In the genomic region with DNA sequence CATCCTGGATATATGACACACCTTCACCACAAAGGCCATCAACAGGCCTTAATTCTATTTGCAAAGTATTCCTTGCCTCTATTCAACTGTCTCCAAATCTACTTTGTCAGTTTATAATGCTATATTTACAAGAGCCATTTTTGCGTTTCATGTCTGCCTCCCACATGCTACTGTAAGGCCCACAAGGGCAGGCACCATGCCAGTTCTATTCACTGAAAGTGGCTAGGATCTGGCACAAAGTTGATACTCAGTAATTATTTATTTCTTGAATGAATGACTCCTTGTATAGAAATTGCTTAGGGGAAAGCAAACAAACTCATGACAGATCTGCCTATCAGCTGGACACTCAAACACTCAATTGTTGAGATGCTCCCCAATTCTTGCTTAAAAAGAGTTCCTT, we compare ENCODE assay signal across 12 mouse cellular contexts.
DNase-seq lines count a peak whose midpoint lies in the region; ATAC-seq and TF ChIP-seq lines count a peak whose summit lies in the region.
"Had no signal": no experiment of that assay in that cellular context is flagged by ENCODE, and none has a peak within 500 bp of the region (broad histone marks: within the 10 kb centered on the region; RNA-seq: fewer than 3 reads in every experiment).

No protein-coding gene starts in this region.

- no peak for ATAC-seq in heart, embryonic 11.5 days (replicated peaks; ENCODE audit: insufficient number of reproducible peaks, low FRiP score, low TSS enrichment)
- ATAC-seq: activated CD4-positive, CD25-positive, alpha-beta regulatory T cell, adult 4 months had no signal

- no peak overlapping the region for H3K4me2 ChIP-seq in heart, embryonic 11.5 days
- H3K4me2 ChIP-seq: liver, embryonic 15.5 days had no signal

- TF ChIP-seq CTCF in brain, embryonic 14.5 days (IDR thresholded peaks at IDR 0.05; ENCODE audit: borderline replicate concordance, extremely low read depth, insufficient read depth, insufficient read length) = no peak
- no peak for TF ChIP-seq CTCF in thymus, adult 2 months (IDR thresholded peaks at IDR 0.05; ENCODE audit: borderline replicate concordance, control insufficient read depth, extremely low read depth, insufficient read depth, low read length, poor library complexity)

- H3K27ac ChIP-seq in heart, embryonic 11.5 days (ENCODE audit: low read depth, low read length) = no peak overlapping the region
- no peak overlapping the region for H3K27ac ChIP-seq in thymus, adult 2 months (ENCODE audit: control insufficient read depth, insufficient read depth, low read length)
- H3K27ac ChIP-seq: liver, embryonic 15.5 days had no signal

- TF ChIP-seq POLR2A in brain, embryonic 14.5 days (IDR thresholded peaks at IDR 0.05; ENCODE audit: borderline replicate concordance, extremely low read depth, insufficient read depth, insufficient read length, poor library complexity, severe bottlenecking) = no peak
- no peak for TF ChIP-seq POLR2A in thymus, adult 2 months (IDR thresholded peaks at IDR 0.05; ENCODE audit: control insufficient read depth, extremely low read depth, insufficient read depth, low read length, poor library complexity)

- H3K36me3 ChIP-seq in heart, embryonic 11.5 days (ENCODE audit: control insufficient read depth, insufficient read depth, low read length) = peaks cover 13% of the 10 kb centered on the region
- H3K36me3 ChIP-seq in thymus, adult 2 months (ENCODE audit: control insufficient read depth, insufficient read depth, low read length) = peaks cover 16% of the 10 kb centered on the region

- no peak overlapping the region for H3K4me3 ChIP-seq in heart, embryonic 11.5 days (ENCODE audit: low read depth, low read length)
- no peak overlapping the region for H3K4me3 ChIP-seq in thymus, adult 2 months (ENCODE audit: control insufficient read depth, insufficient read depth, low read length)
- H3K4me3 ChIP-seq: liver, embryonic 15.5 days had no signal

- peak; percentile 86 for DNase-seq in heart, adult 11 months
- peak; percentile 15 to 52 for DNase-seq in lung, adult 18-20 months
- DNase-seq in lung, postnatal 25 days (ENCODE audit: low spot score) = no peak
- peak; percentile 77 for DNase-seq in brain, embryonic 14.5 days (ENCODE audit: low read depth)
- peak; percentile 58 for DNase-seq in lung, postnatal 14 days
- DNase-seq in thymus, adult 2 months = no peak
- DNase-seq: kidney, adult 8-10 months; spleen, adult 18-20 months; thymus, postnatal 36 days had no signal

- peaks cover 38% of the 10 kb centered on the region for H3K4me1 ChIP-seq in heart, embryonic 11.5 days (ENCODE audit: control insufficient read depth, insufficient read depth, low read length)
- H3K4me1 ChIP-seq in thymus, adult 2 months (replicated peaks; ENCODE audit: control insufficient read depth, insufficient read depth, low read length) = peaks cover 2% of the 10 kb centered on the region; the same call in 1 of the 2 replicates

- no peaks in the 10 kb centered on the region for H3K27me3 ChIP-seq in heart, embryonic 11.5 days (ENCODE audit: control insufficient read depth, insufficient read depth, low read length)
- no peaks in the 10 kb centered on the region for H3K27me3 ChIP-seq in thymus, adult 2 months (ENCODE audit: control insufficient read depth, insufficient read depth, low read length)
- H3K27me3 ChIP-seq: liver, embryonic 15.5 days had no signal

- 70% methylated on average over 1 of the region's 1 CpGs for WGBS in heart, embryonic 11.5 days (ENCODE audit: insufficient replicate concordance)
- 97% methylated on average over 1 of the region's 1 CpGs for WGBS in thymus, adult 2 months

- H3K9ac ChIP-seq in heart, embryonic 11.5 days (ENCODE audit: low read depth, low read length) = no peak overlapping the region
- H3K9ac ChIP-seq: liver, embryonic 15.5 days had no signal

- H3K9me3 ChIP-seq in heart, embryonic 11.5 days (replicated peaks; ENCODE audit: control insufficient read depth, low read length) = no peaks in the 10 kb centered on the region
- H3K9me3 ChIP-seq: liver, embryonic 15.5 days had no signal

Comparison
In these comparisons a context has a peak if more than half of its experiments do, and no peak if none do; other contexts are left out.
1. DNase-seq: peak in heart, adult 11 months (single experiment), lung, adult 18-20 months (2 of 2), brain, embryonic 14.5 days (single experiment) and lung, postnatal 14 days (single experiment); none in lung, postnatal 25 days (single experiment) and thymus, adult 2 months (single experiment).